Mouse (Mus musculus) midbrain, embryonic 16.5 days (tissue): Measurements from ENCODE around the gene Sdk1. TPM values are rescaled to one million over a fixed set of nuclear protein-coding genes. Genes with fewer than 3 reads are reported as not detected.

ENCODE experiments used
- ATAC-seq: fragments of 200-750 bp; cut with Nextera tagmentation; 2 replicates; pipeline ENCODE4 v1.8.0; 2017; ENCODE audit warnings: moderate TSS enrichment
- H3K27ac ChIP-seq: fragments of 300-500 bp; sonication (generic); 2 replicates; pipeline ENCODE4 v1.5.1; 2014; ENCODE audit warnings: mild to moderate bottlenecking, low read length, mixed read lengths
- H3K27me3 ChIP-seq: fragments of 300-500 bp; sonication (generic); 2 replicates; pipeline ENCODE4 v1.6.1; 2014; ENCODE audit warnings: low read depth, low read length, mixed read lengths; ENCODE audit not compliant: control insufficient read depth, insufficient read depth
- H3K36me3 ChIP-seq: fragments of 300-500 bp; sonication (generic); 2 replicates; pipeline ENCODE4 v1.6.1; 2014; ENCODE audit warnings: mild to moderate bottlenecking, low read length, moderate library complexity, mixed read lengths; ENCODE audit not compliant: control insufficient read depth, insufficient read depth
- H3K4me1 ChIP-seq: fragments of 300-500 bp; sonication (generic); 2 replicates; pipeline ENCODE4 v1.6.1; 2014; ENCODE audit warnings: mild to moderate bottlenecking, low read length, mixed read lengths; ENCODE audit not compliant: control insufficient read depth, insufficient read depth
- H3K4me2 ChIP-seq: fragments of 300-500 bp; sonication (generic); 2 replicates; pipeline ENCODE4 v1.6.1; 2014; ENCODE audit warnings: mild to moderate bottlenecking, low read length, mixed read lengths
- H3K4me3 ChIP-seq: fragments of 300-500 bp; sonication (generic); 2 replicates; pipeline ENCODE4 v1.5.1; 2014; ENCODE audit warnings: low read depth, mild to moderate bottlenecking, low read length, moderate library complexity, mixed read lengths
- H3K9ac ChIP-seq: fragments of 300-500 bp; sonication (generic); 2 replicates; pipeline ENCODE4 v1.6.1; 2014; ENCODE audit warnings: low read depth, low read length, mixed read lengths
- H3K9me3 ChIP-seq: fragments of 300-500 bp; sonication (generic); replicated peaks from 2 replicates; pipeline ENCODE4 v1.6.1; 2014; ENCODE audit warnings: mild to moderate bottlenecking, low read length, mixed read lengths; ENCODE audit not compliant: control insufficient read depth, poor library complexity, severe bottlenecking
- WGBS: fragments of 180-500 bp; shearing (Covaris S2); extraction: QIAGEN DNeasy Blood & Tissue Kit; methylation state at CpG from one replicate; pipeline ENCODE4 v1.1.7; 2014; 5-methylcytosine and 5-hydroxymethylcytosine counted together
- polyA plus RNA-seq: library from polyadenylated mRNA; unstranded; fragments of >200 nt; fragmentation: Nextera tagmentation; extraction: Ambion mirVana; gene quantifications from 2 replicates; pipeline ENCODE4 v1.2.1, GENCODE M21; 2015

Sdk1 gene
- polyA plus RNA-seq, 1 experiment from 2014 or later, result 2.5 TPM

DNA sequence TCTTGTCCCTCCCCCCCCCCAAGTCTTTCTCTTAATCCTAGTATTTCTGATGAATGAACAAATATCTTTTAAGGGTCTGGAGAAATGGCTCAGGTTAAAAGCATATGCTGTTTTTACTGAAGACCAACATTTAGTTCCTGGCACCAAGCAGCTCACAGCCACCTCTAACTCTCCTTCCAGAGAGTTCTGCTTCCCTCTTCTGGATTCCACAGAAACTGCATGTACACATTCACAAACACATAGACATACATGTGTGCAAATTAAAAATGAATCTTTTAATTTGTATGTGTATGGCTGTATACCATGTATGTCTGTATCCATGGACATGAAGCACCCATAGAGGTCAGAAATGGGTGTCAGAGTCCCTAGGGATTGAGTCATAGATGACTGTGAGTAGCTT, 968.6 kb downstream of the Sdk1 start:
- H3K4me1 ChIP-seq, result no peaks in the 10 kb centered on the region
- no peak overlapping the region for H3K27ac ChIP-seq
- H3K9me3 ChIP-seq, result no peaks in the 10 kb centered on the region
- no peak for ATAC-seq
- H3K27me3 ChIP-seq, result no peaks in the 10 kb centered on the region
- H3K36me3 ChIP-seq, result no peaks in the 10 kb centered on the region
- no peak overlapping the region for H3K4me3 ChIP-seq
- no peak overlapping the region for H3K9ac ChIP-seq
- H3K4me2 ChIP-seq, result no peak overlapping the region

GRCm38 (mm10) chr5:142212252-142212651, 971.0 kb downstream of the Sdk1 start:
- Histone ChIP-seq H3K4me2 (no peak overlapping the region), H3K27ac (no peak overlapping the region), H3K9ac (no peak overlapping the region), H3K27me3 (no peaks in the 10 kb centered on the region), H3K9me3 (no peaks in the 10 kb centered on the region), H3K4me1 (no peaks in the 10 kb centered on the region), H3K36me3 (no peaks in the 10 kb centered on the region), H3K4me3 (no peak overlapping the region)
- ATAC-seq, result no peak
- WGBS, result 66% methylated on average over 11 of the region's 11 CpGs

DNA sequence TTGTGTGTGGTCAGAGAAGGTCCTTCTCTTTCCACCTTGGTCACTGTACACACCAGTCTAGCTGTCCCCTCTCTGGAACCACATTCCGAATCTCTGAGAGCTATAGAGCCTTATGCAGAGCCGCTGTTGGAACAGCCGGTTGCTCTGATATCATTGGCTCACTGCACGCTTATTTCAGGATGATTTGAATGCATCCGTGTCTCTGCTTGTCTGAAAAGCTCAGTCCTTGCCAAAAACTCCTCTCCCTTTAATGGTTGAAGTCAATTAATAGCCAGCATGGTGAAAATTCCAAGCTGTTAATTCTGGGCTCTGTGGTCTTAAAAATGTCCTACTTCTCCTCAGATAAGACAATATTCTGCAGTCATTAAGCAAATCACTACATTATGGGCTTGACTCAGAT, 974.7 kb downstream of the Sdk1 start:
- Histone ChIP-seq H3K27ac (no peak overlapping the region), H3K4me2 (no peak overlapping the region), H3K27me3 (no peaks in the 10 kb centered on the region), H3K9me3 (no peaks in the 10 kb centered on the region), H3K4me1 (no peaks in the 10 kb centered on the region), H3K4me3 (no peak overlapping the region), H3K36me3 (no peaks in the 10 kb centered on the region), H3K9ac (no peak overlapping the region)
- ATAC-seq, result no peak
- 64% methylated on average over 5 of the region's 5 CpGs for WGBS

DNA sequence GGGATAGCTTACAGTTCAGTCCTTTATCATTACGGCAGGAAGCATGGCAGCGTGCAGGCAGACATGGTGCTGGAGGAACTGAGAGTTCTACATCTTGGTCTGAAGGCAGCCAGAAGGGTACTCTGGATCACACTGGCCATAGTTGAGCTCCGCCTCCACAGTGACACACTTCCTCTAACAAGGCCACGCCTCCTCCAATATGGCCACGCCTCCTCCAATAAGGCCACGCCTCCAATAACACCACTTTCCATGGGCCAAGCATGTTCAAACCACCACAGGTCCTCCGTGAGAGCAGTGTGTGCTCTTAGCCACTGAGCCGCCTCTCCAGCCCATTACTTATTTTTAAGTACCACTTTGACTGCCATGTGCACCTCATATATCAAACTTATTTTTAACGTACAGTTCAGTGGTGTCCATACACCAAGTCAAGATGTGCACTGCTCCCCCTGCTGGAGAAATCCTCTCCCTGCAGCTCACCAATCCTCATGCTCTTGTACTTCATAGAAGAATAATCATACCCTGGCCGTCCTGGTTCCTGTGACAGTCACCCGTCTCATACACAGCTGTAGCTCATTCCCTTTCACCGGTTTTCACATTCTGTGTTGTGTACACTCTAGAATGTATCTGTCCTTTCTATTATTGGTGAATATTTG, 979.7 kb downstream of the Sdk1 start:
- no peak overlapping the region for H3K4me3 ChIP-seq
- no peaks in the 10 kb centered on the region for H3K36me3 ChIP-seq
- H3K27me3 ChIP-seq, result no peaks in the 10 kb centered on the region
- no peak for ATAC-seq
- H3K9ac ChIP-seq, result no peak overlapping the region
- no peak overlapping the region for H3K4me2 ChIP-seq
- no peak overlapping the region for H3K27ac ChIP-seq
- H3K4me1 ChIP-seq, result no peaks in the 10 kb centered on the region
- H3K9me3 ChIP-seq, result no peaks in the 10 kb centered on the region
- 92% methylated on average over 12 of the region's 12 CpGs for WGBS

GRCm38 (mm10) chr5:142228957-142229810, 987.9 kb downstream of the Sdk1 start:
- Histone ChIP-seq H3K9me3 (no peaks in the 10 kb centered on the region), H3K4me1 (no peaks in the 10 kb centered on the region), H3K27me3 (no peaks in the 10 kb centered on the region), H3K27ac (no peak overlapping the region), H3K9ac (no peak overlapping the region), H3K4me2 (no peak overlapping the region), H3K4me3 (no peak overlapping the region), H3K36me3 (no peaks in the 10 kb centered on the region)
- no peak for ATAC-seq
- 58% methylated on average over 18 of the region's 18 CpGs for WGBS

GRCm38 (mm10) chr5:142229811-142230205, 988.5 kb downstream of the Sdk1 start:
- no peaks in the 10 kb centered on the region for H3K36me3 ChIP-seq
- no peaks in the 10 kb centered on the region for H3K9me3 ChIP-seq
- H3K4me2 ChIP-seq, result no peak overlapping the region
- ATAC-seq, result no peak
- no peak overlapping the region for H3K4me3 ChIP-seq
- 89% methylated on average over 8 of the region's 8 CpGs for WGBS
- H3K27ac ChIP-seq, result no peak overlapping the region
- H3K4me1 ChIP-seq, result no peaks in the 10 kb centered on the region
- no peak overlapping the region for H3K9ac ChIP-seq
- H3K27me3 ChIP-seq, result no peaks in the 10 kb centered on the region

DNA sequence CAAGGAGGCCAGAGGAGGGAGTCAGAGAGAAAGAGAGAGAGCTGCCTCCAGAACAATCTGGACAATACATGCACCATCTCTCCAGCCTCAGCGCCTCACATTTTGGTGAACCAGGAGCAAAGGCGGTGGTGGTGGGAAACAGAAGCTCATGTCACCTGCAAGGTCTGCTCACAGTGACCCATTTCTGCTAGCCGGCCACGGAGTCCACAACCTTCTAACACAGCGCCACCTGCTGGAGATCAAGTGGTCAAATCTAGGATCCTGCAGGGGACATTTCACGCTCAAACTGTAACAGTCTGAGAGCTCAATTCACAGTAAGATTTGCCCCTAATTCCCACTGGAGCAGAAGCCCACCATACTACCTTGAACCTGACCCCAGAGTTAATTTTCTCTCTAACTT, 999.0 kb downstream of the Sdk1 start:
- no peak overlapping the region for H3K9ac ChIP-seq
- H3K27ac ChIP-seq, result no peak overlapping the region
- H3K4me2 ChIP-seq, result no peak overlapping the region
- H3K4me1 ChIP-seq, result no peaks in the 10 kb centered on the region
- no peaks in the 10 kb centered on the region for H3K27me3 ChIP-seq
- no peaks in the 10 kb centered on the region for H3K36me3 ChIP-seq
- H3K4me3 ChIP-seq, result no peak overlapping the region
- no peaks in the 10 kb centered on the region for H3K9me3 ChIP-seq
- no peak for ATAC-seq
- WGBS, result 92% methylated on average over 6 of the region's 6 CpGs

DNA sequence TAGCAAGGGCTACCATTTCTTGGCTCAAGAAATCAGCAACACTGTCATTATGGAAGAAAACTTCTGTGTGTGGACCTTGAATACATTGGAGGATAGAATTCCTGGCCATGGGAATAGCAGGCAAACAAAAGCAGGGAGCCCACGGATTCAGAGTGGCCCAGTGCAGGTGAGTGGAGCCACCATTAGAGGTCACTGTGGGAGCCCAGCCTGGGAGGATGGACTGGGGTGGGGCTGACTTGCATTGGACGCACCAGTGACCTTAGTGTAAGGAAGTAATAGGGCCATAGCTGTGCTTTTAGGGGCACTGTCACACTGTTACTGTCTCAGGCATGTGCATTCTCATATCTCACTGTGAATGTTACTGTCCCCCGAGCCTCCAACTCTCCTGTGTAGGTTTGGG, 1001.3 kb downstream of the Sdk1 start:
- Histone ChIP-seq H3K4me3 (no peak overlapping the region), H3K27me3 (no peaks in the 10 kb centered on the region), H3K4me1 (no peaks in the 10 kb centered on the region), H3K36me3 (no peaks in the 10 kb centered on the region), H3K9me3 (0 out of 2 replicates have a peak, but pooled peaks cover 5% of the 10 kb centered on the region), H3K9ac (no peak overlapping the region), H3K4me2 (no peak overlapping the region), H3K27ac (no peak overlapping the region)
- WGBS, result 49% methylated on average over 3 of the region's 3 CpGs
- no peak for ATAC-seq

- Histone ChIP-seq H3K4me2 (no peak overlapping the region), H3K4me3 (no peak overlapping the region), H3K9me3 (0 out of 2 replicates have a peak, but pooled peaks cover 5% of the 10 kb centered on the region), H3K4me1 (no peaks in the 10 kb centered on the region), H3K36me3 (no peaks in the 10 kb centered on the region), H3K27me3 (no peaks in the 10 kb centered on the region), H3K27ac (no peak overlapping the region), H3K9ac (no peak overlapping the region)
- no peak for ATAC-seq
- 65% methylated on average over 2 of the region's 2 CpGs for WGBS
Observed at GRCm38 (mm10) chr5:142243069-142243468, 1001.8 kb downstream of the Sdk1 start.
